Mouse (Mus musculus) liver, adult 2 months (tissue): ENCODE measurements around the gene Cpt1c. TPM values are rescaled to one million over a fixed set of nuclear protein-coding genes. Genes with fewer than 3 reads are reported as not detected.

Experiments
- DNase-seq: peaks from one replicate; pipeline ENCODE4 v3.0.0-alpha.2; 2011; ENCODE audit warnings: low read depth, low spot score; ENCODE audit errors: extremely low read depth
- H3K27ac ChIP-seq: fragments of 200-500 bp; replicated peaks from 2 replicates; pipeline ENCODE4 v1.5.1; 2012; ENCODE audit warnings: low read depth, mild to moderate bottlenecking, control low read depth, inconsistent platforms, low read length; ENCODE audit not compliant: insufficient read depth
- H3K27me3 ChIP-seq: fragments of 200-500 bp; 2 replicates; pipeline ENCODE4 v1.6.1; 2012; ENCODE audit warnings: mild to moderate bottlenecking, moderate library complexity, low read length, inconsistent platforms; ENCODE audit not compliant: control insufficient read depth, insufficient read depth
- H3K36me3 ChIP-seq: fragments of 200-500 bp; 2 replicates; pipeline ENCODE4 v1.6.1; 2012; ENCODE audit warnings: low read length, inconsistent platforms; ENCODE audit not compliant: control insufficient read depth, insufficient read depth
- H3K4me1 ChIP-seq: fragments of 200-500 bp; 2 replicates; pipeline ENCODE4 v1.6.1; 2011; ENCODE audit warnings: low read length; ENCODE audit not compliant: control insufficient read depth, insufficient read depth
- H3K4me3 ChIP-seq: fragments of 200-500 bp; 2 replicates; pipeline ENCODE4 v1.5.1; 2011; ENCODE audit warnings: low read depth, mild to moderate bottlenecking, control low read depth, low read length, moderate library complexity; ENCODE audit not compliant: insufficient read depth
- H3K79me2 ChIP-seq: fragments of 200-500 bp; 2 replicates; pipeline ENCODE4 v1.6.1; 2012; ENCODE audit warnings: inconsistent platforms, mild to moderate bottlenecking, low read length, moderate library complexity; ENCODE audit not compliant: control insufficient read depth, insufficient read depth
- H3K9ac ChIP-seq: fragments of 200-500 bp; 2 replicates; pipeline ENCODE4 v1.6.1; 2012; ENCODE audit warnings: low read depth, mild to moderate bottlenecking, control low read depth, inconsistent platforms, low read length
- CTCF ChIP-seq: fragments of 200-500 bp; IDR thresholded peaks from 2 replicates; pipeline ENCODE4 v1.5.1; 2011; ENCODE audit warnings: low read depth, low read length, control low read depth
- POLR2A ChIP-seq: fragments of 200-500 bp; IDR thresholded peaks from 2 replicates; pipeline ENCODE4 v1.6.1; 2011; ENCODE audit warnings: low read length, control low read depth; ENCODE audit not compliant: insufficient read depth; ENCODE audit errors: extremely low read depth
- WGBS: fragments of 180-500 bp; shearing (Covaris S2); methylation state at CpG from one replicate; pipeline ENCODE4 v1.1.7; 2018; 5-methylcytosine and 5-hydroxymethylcytosine counted together
- polyA plus RNA-seq: library from polyadenylated mRNA; depleted of rRNA; stranded (reverse); fragments of >200 nt; gene quantifications from 2 replicates; pipeline ENCODE4 v1.2.3, GENCODE M21; 2012
- total RNA-seq: library from RNA; depleted of rRNA; stranded (reverse); fragments of >200 nt; gene quantifications from 2 replicates; pipeline ENCODE4 v1.2.3, GENCODE M21; 2014

Gene Cpt1c
- total and polyA plus RNA-seq, 2 experiments: 0.09 to 0.91 TPM

DNA sequence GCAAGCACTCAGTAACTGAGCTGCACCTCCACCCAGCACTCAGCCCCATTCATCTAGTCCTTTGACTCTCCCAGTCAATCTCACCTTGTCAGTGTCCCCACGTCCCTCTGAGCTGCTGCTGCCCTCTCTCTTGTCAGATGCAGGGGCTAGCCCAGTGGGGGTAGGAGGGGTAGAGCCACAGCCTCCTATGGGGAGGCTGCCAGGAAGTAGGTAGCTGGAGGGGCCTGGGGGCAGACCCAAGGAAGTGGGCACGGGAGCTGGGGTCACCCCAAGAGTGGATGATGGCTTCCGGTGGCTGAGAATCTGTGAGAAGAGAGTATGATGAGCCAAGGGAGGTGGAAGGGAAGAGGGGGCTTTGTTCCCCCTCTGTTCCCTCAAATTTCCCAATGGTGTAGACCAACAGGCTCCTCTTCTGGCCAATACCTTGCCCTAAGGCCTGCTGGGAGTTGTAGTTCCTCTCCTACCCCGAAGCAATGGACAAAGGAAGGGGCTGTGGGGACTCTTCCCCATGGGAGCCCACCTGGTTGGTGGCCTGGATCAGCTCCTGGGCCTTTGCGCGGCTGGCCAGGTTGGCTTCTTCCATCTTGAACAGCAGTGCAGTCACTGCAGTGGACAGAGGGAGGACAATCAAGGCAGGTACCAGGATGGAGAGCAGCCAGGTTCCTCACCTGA lies 30.8 kb upstream of the Cpt1c start:
- Histone ChIP-seq H3K79me2 (peaks cover 3% of the 10 kb centered on the region; the same call in 1 of the 2 replicates), H3K27me3 (no peaks in the 10 kb centered on the region), H3K4me1 (no peaks in the 10 kb centered on the region), H3K4me3 (no peak overlapping the region), H3K9ac (no peak overlapping the region), H3K36me3 (peaks cover 15% of the 10 kb centered on the region; the same call in 1 of the 2 replicates), H3K27ac (no peak overlapping the region)
- TF ChIP-seq POLR2A (no peak), CTCF (no peak)
- WGBS: 86% methylated on average over 6 of the region's 6 CpGs
- DNase-seq: no peak

DNA sequence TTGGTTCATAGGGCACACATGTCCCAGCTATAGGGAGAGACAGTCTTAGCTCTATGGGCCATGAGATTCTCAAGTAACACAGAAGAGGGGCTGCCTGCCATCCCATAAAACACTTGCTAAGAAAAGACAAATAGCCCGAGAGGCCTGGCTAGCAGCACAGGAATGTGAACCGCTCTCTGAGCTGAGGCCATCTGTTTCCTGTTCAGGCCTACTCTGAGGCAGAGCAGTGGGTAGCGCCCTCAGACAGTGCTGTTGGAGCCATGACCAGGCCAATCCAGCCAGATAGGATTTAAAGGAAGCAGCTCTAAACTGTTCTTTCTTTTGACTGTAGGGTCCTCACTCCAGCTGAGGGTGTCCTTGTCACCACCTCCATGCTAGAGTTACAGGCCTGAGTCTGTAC lies 29.9 kb upstream of the Cpt1c start:
- Histone ChIP-seq H3K79me2 (peaks cover 3% of the 10 kb centered on the region; the same call in 1 of the 2 replicates), H3K9ac (no peak overlapping the region), H3K36me3 (peaks cover 16% of the 10 kb centered on the region; the same call in 1 of the 2 replicates), H3K27me3 (no peaks in the 10 kb centered on the region), H3K4me1 (0 out of 2 replicates have a peak, but pooled peaks cover under 1% of the 10 kb centered on the region), H3K27ac (no peak overlapping the region), H3K4me3 (no peak overlapping the region)
- TF ChIP-seq CTCF (no peak), POLR2A (no peak)
- DNase-seq: no peak
- 79% methylated on average over 3 of the region's 3 CpGs for WGBS

DNA sequence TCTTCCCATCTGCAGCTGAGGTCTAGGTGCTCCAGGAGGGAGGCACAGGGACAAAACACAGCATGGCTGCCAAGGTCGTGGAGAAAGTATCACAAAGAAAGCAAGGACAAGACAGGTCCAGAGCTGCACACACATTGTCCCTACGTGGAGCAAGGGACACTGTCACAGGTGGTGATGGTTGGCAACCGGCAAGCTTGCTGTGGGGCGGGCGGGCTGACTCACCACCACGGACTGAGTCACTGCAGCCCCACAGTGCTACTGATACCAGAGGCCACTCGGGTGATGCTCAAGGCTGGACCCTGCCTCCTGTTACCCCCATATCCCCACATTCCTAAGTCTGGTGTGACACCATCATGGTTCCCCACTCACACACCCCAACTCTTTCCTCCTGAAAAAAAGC lies 27.8 kb upstream of the Cpt1c start:
- Histone ChIP-seq H3K4me3 (no peak overlapping the region), H3K36me3 (peaks cover 11% of the 10 kb centered on the region; the same call in 1 of the 2 replicates), H3K4me1 (peaks cover 3% of the 10 kb centered on the region; the same call in 1 of the 2 replicates), H3K27me3 (no peaks in the 10 kb centered on the region), H3K27ac (no peak overlapping the region), H3K79me2 (peaks cover 3% of the 10 kb centered on the region; the same call in 1 of the 2 replicates), H3K9ac (no peak overlapping the region)
- DNase-seq: no peak
- TF ChIP-seq POLR2A (no peak), CTCF (no peak)
- 81% methylated on average over 7 of the region's 7 CpGs for WGBS

DNA sequence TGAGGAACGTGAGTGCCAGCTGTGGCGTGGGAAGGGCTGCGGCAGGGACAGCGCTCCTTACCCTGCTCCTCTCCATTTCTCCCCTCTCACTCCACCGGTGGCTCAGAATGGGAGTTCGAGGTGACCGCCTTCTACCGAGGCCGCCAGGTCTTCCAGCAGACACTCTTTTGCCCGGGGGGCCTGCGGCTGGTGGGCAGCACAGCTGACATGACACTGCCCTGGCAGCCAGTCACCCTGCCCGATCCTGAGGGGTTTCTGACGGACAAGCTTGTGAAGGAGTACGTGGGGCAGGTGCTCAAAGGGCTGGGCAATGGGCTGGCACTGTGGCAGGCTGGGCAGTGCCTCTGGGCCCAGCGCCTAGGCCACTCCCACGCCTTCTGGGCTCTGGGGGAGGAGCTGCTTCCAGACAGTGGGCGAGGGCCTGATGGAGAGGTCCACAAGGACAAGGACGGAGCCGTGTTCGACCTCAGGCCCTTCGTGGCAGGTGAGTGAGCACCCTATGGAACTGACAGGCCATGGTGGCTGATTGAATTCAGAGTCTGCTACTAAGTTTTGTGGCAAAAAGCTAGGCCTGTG lies 26.0 kb upstream of the Cpt1c start:
- TF ChIP-seq CTCF: no peak
- TF ChIP-seq POLR2A: no peak
- peaks cover 6% of the 10 kb centered on the region; the same call in 1 of the 2 replicates for H3K4me1 ChIP-seq
- H3K27ac ChIP-seq: no peak overlapping the region

DNA sequence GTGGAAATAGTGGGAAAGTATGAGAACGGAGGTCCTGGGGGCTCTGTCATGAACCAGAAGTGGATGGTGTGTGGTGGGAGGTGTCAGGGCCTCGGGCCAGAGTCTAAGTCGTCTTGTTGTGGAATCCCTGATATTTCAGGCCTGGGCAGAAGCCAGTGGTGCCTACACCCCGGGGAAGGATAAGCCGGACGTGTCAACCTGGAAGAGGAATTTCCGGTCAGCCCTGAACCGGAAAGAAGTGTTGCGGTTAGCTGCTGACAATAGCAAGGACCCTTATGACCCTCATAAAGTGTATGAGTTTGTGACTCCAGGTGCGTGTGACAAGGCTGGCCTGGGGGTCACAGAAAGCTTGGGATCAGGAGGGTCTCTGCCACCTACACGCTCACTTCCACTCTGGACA lies 25.1 kb upstream of the Cpt1c start:
- Histone ChIP-seq H3K79me2 (0 out of 2 replicates have a peak, but pooled peaks cover 3% of the 10 kb centered on the region), H3K27me3 (no peaks in the 10 kb centered on the region), H3K36me3 (peaks cover 11% of the 10 kb centered on the region; the same call in 1 of the 2 replicates), H3K27ac (no peak overlapping the region; the same call in 1 of the 2 replicates), H3K9ac (no peak overlapping the region), H3K4me1 (peaks cover 6% of the 10 kb centered on the region; the same call in 1 of the 2 replicates), H3K4me3 (no peak overlapping the region)
- no peak for DNase-seq
- 71% methylated on average over 11 of the region's 11 CpGs for WGBS
- TF ChIP-seq POLR2A (no peak), CTCF (no peak)

More for the DNA sequence above, 26.0 kb upstream of the Cpt1c start:
- H3K27me3 ChIP-seq: no peaks in the 10 kb centered on the region
- H3K9ac ChIP-seq: no peak overlapping the region
- H3K36me3 ChIP-seq: peaks cover 11% of the 10 kb centered on the region; the same call in 1 of the 2 replicates
- WGBS: 77% methylated on average over 21 of the region's 21 CpGs
- H3K4me3 ChIP-seq: no peak overlapping the region
- H3K79me2 ChIP-seq: 0 out of 2 replicates have a peak, but pooled peaks cover 3% of the 10 kb centered on the region
- no peak for DNase-seq
